Mouse (Mus musculus) C2C12 (cell line): ENCODE measurements around the gene Akna.

Source experiments
- CTCF ChIP-seq: IDR thresholded peaks from one replicate; pipeline ENCODE4 v1.5.1; 2011; ENCODE audit not compliant: control insufficient read depth, insufficient read depth, insufficient read length
- MAX ChIP-seq: IDR thresholded peaks from one replicate; pipeline ENCODE4 v1.6.1; 2011; ENCODE audit warnings: mild to moderate bottlenecking, control low read depth
- MYOD1 ChIP-seq: IDR thresholded peaks from one replicate; pipeline ENCODE4 v1.6.1; 2011; ENCODE audit warnings: low read depth; ENCODE audit not compliant: control insufficient read depth, insufficient read length

DNA sequence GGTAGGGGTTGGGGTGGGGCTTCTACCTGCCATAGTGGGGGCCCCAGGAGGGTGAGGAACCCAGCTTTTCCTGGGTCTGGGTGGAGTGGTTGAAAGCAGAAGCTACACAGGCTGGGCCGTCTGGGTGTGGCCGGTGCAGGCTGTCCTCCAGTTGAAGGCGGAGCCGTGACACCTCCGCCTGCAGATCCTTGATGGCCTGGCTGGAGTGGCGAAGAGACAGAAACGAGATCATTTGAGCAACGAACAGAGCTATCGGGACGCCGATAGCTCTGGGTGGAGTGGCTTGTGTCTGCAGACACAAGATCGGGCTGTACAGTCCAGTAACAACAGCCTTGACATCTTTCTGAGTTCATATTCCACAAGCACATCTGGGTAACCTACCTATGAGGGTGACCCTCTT, 28.8 kb downstream of the Akna start:
- TF ChIP-seq CTCF (no peak), MAX (no peak), MYOD1 (no peak)
